Mouse (Mus musculus): ENCODE data around the gene Tmem150b.

DNA sequence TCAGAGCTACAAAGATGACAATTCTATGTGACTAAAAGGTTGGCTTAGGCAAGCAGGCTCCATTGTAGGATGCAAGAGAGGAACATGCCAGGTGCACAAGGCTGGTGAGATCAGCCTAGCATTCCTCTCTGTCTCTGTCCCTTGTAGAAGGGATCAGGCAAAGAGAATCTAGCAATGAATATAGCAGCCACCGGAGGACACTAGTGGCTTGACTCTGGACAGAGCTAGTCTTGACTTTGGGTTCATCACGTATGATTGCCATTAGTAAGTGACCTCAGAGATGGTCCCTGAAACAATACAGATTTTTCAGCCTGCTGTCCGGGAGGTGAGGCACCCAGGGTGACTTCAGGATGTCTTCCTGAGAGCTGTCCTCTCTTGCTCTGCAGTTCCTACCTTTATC is 12.5 kb downstream of the Tmem150b start:
- TF ChIP-seq CTCF (IDR thresholded peaks at IDR 0.05; ENCODE audit: low read depth): peak; percentile 39
- TF ChIP-seq EP300 (IDR thresholded peaks at IDR 0.05; ENCODE audit: low read depth): no peak
